Mouse (Mus musculus): ENCODE results near the gene Esam. TPM values are rescaled to one million over a fixed set of nuclear protein-coding genes. Genes with fewer than 3 reads are reported as not detected.

Esam gene
- polyA plus RNA-seq, 1 experiment from 2014 or later = 83.1 TPM

- CTCF ChIA-PET = interaction anchor here (1.3 to 3.6 kb wide), 3 partner anchors 13 to 79 kb away, joined by 3 to 34 read pairs (median 5); no protein-coding TSS in a partner anchor
- TF ChIP-seq CTCF (IDR thresholded peaks at IDR 0.05) = no peak
- POLR2A ChIA-PET = interaction anchor here (0.8 kb wide), 1 partner anchor 73 kb away, joined by 3 read pairs; no protein-coding TSS in a partner anchor
- in situ Hi-C loops (cut with MboI; ENCODE audit: low pct_unique_long_range_greater_than_20kb) = loop anchor here (5.0 kb wide), 1 partner anchor 75 kb away; no protein-coding TSS in a partner anchor
- DNase-seq (ENCODE audit: low read depth, low spot score) = no peak
- no peaks in the 10 kb centered on the region for H3K27me3 ChIP-seq
- ATAC-seq = no peak
Measured at GRCm38 (mm10) chr9:37541851-37542642, 14.2 kb downstream of the Esam start.

- POLR2A ChIA-PET = no interaction called here
- H3K27me3 ChIP-seq = no peaks in the 10 kb centered on the region
- in situ Hi-C loops (cut with MboI; ENCODE audit: low pct_unique_long_range_greater_than_20kb) = loop anchor here (5.0 kb wide), 1 partner anchor 73 kb away; no protein-coding TSS in a partner anchor
- TF ChIP-seq CTCF (IDR thresholded peaks at IDR 0.05) = no peak
- CTCF ChIA-PET = interaction anchor here (0.7 to 3.6 kb wide), 12 partner anchors 9 to 114 kb away, joined by 3 to 34 read pairs (median 6); partner anchors contain the start of gene Spa17
- peak; percentile 32 for ATAC-seq
- no peak for DNase-seq (ENCODE audit: low read depth, low spot score)
Measured at GRCm38 (mm10) chr9:37543869-37544440, 16.1 kb downstream of the Esam start.

GRCm38 (mm10) chr9:37544447-37545165 is 16.7 kb downstream of the Esam start:
- ChIA-PET CTCF (interaction anchor here (0.7 to 3.6 kb wide), 20 partner anchors 8 to 118 kb away, joined by 3 to 34 read pairs (median 4); partner anchors contain the start of genes Msantd2 and Spa17), POLR2A (interaction anchor here (0.6 to 0.7 kb wide), 3 partner anchors 61 to 113 kb away, joined by 3 read pairs; no protein-coding TSS in a partner anchor)
- in situ Hi-C loops (cut with MboI; ENCODE audit: low pct_unique_long_range_greater_than_20kb) = loop anchor here (5.0 kb wide), 1 partner anchor 73 kb away; no protein-coding TSS in a partner anchor
- ATAC-seq = peak; percentile 86
- TF ChIP-seq CTCF (IDR thresholded peaks at IDR 0.05) = peak; percentile 99
- H3K27me3 ChIP-seq = no peaks in the 10 kb centered on the region
- no peak for DNase-seq (ENCODE audit: low read depth, low spot score)

- DNase-seq (ENCODE audit: low read depth, low spot score) (no peak), ATAC-seq (no peak)
- H3K27me3 ChIP-seq = no peaks in the 10 kb centered on the region
- in situ Hi-C loops (cut with MboI; ENCODE audit: low pct_unique_long_range_greater_than_20kb) = no loop called here
- CTCF ChIA-PET = interaction anchor here (0.7 to 3.6 kb wide), 19 partner anchors 9 to 118 kb away, joined by 3 to 34 read pairs (median 4); partner anchors contain the start of genes Msantd2 and Spa17
- POLR2A ChIA-PET = interaction anchor here (0.6 to 0.7 kb wide), 3 partner anchors 62 to 114 kb away, joined by 3 read pairs; no protein-coding TSS in a partner anchor
- no peak for TF ChIP-seq CTCF (IDR thresholded peaks at IDR 0.05)
Measured at GRCm38 (mm10) chr9:37545166-37545610, 17.3 kb downstream of the Esam start.

GRCm38 (mm10) chr9:37545847-37546452 is 18.1 kb downstream of the Esam start:
- TF ChIP-seq CTCF (IDR thresholded peaks at IDR 0.05) = no peak
- ATAC-seq (no peak), DNase-seq (ENCODE audit: low read depth, low spot score) (no peak)
- in situ Hi-C loops (cut with MboI; ENCODE audit: low pct_unique_long_range_greater_than_20kb) = no loop called here
- CTCF ChIA-PET = interaction anchor here (1.1 to 3.6 kb wide), 11 partner anchors 9 to 119 kb away, joined by 3 to 34 read pairs (median 3); partner anchors contain the start of gene Msantd2
- POLR2A ChIA-PET = no interaction called here
- H3K27me3 ChIP-seq = no peaks in the 10 kb centered on the region

GRCm38 (mm10) chr9:37546889-37547288 is 19.0 kb downstream of the Esam start:
- in situ Hi-C loops (cut with MboI; ENCODE audit: low pct_unique_long_range_greater_than_20kb) = no loop called here
- no peak for TF ChIP-seq CTCF (IDR thresholded peaks at IDR 0.05)
- ATAC-seq = no peak
- POLR2A ChIA-PET = no interaction called here
- CTCF ChIA-PET = interaction anchor here (1.1 to 1.6 kb wide), 7 partner anchors 10 to 116 kb away, joined by 3 to 7 read pairs (median 3); no protein-coding TSS in a partner anchor
- DNase-seq (ENCODE audit: low read depth, low spot score) = no peak
- peaks cover 3% of the 10 kb centered on the region for H3K27me3 ChIP-seq

GRCm38 (mm10) chr9:37550435-37550834 is 22.6 kb downstream of the Esam start:
- no peak for TF ChIP-seq CTCF (IDR thresholded peaks at IDR 0.05)
- DNase-seq (ENCODE audit: low read depth, low spot score) (no peak), ATAC-seq (no peak)
- H3K27me3 ChIP-seq = peaks cover 13% of the 10 kb centered on the region
- ChIA-PET CTCF (interaction anchor here (0.9 to 1.1 kb wide), 2 partner anchors 10 to 11 kb away, joined by 3 read pairs; partner anchors contain the start of gene Vsig2), POLR2A (interaction anchor here (1.1 kb wide), 1 partner anchor 20 kb away, joined by 4 read pairs; no protein-coding TSS in a partner anchor)
- in situ Hi-C loops (cut with MboI; ENCODE audit: low pct_unique_long_range_greater_than_20kb) = no loop called here

GRCm38 (mm10) chr9:37551751-37552531 is 24.1 kb downstream of the Esam start:
- no peak for TF ChIP-seq CTCF (IDR thresholded peaks at IDR 0.05)
- ChIA-PET CTCF (no interaction called here), POLR2A (interaction anchor here (1.1 kb wide), 1 partner anchor 18 kb away, joined by 4 read pairs; no protein-coding TSS in a partner anchor)
- DNase-seq (ENCODE audit: low read depth, low spot score) (no peak), ATAC-seq (no peak)
- peaks cover 28% of the 10 kb centered on the region for H3K27me3 ChIP-seq
- in situ Hi-C loops (cut with MboI; ENCODE audit: low pct_unique_long_range_greater_than_20kb) = no loop called here

Measured in Patski (cell line).